Comparison of ENCODE assay signal across 15 mouse cellular contexts in the genomic region with DNA sequence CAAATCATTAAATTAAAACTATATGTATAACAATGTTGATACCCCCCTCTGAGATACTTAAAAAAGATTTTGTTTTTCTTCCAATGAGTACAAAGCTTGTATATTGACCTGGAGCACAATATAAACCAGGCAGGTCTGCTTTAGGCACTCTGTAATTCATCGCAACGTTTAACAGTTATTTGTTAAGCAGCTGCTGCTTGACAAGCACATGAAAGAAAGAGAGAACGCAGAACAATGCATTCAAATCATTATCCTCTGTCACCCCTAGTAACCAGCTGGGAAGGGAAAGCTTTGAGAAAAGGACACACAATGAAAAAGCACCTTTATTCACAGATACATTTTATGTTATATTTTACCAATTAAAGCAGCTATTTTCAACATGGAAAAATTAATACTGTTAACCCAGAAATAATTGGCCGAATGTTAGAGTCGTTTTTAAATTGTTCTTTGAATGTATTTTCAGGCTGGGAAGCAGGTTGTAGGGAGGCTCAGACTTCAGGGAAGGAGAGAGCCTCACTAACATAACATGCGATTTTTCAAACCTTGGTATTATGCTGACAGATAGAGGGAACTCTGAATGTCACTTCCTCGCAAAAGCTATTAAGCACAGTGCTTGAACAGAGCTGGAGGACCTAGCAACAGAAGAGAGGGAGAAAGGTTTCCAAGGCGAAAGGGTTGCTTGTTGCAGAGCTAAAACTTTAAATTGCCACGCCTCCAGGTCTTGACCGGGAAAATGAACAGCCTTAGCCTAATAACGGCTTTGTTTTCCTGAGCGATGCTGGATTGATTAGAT. TPM values are rescaled to one million over a fixed set of nuclear protein-coding genes. Genes with fewer than 3 reads are reported as not detected.
DNase-seq lines count a peak whose midpoint lies in the region; ATAC-seq and TF ChIP-seq lines count a peak whose summit lies in the region.
"Had no signal": no experiment of that assay in that cellular context is flagged by ENCODE, and none has a peak within 500 bp of the region (broad histone marks: within the 10 kb centered on the region; RNA-seq: fewer than 3 reads in every experiment).

No protein-coding gene starts in this region.

- peak overlapping the region; percentile 20; the same call in 1 of the 2 replicates for H3K4me3 ChIP-seq in layer of hippocampus, adult 2 months
- no peak overlapping the region for H3K4me3 ChIP-seq in forebrain, postnatal 0 days (ENCODE audit: low read depth, low read length)
- no peak overlapping the region for H3K4me3 ChIP-seq in midbrain, embryonic 12.5 days
- H3K4me3 ChIP-seq: heart, embryonic 13.5 days had no signal

- 37% methylated on average over 12 of the region's 12 CpGs for WGBS in forebrain, postnatal 0 days
- WGBS in midbrain, embryonic 12.5 days, result 40% methylated on average over 12 of the region's 12 CpGs

- peak; percentile 89 for ATAC-seq in forebrain, postnatal 0 days
- peak; percentile 84 for ATAC-seq in midbrain, embryonic 12.5 days (ENCODE audit: low FRiP score, low read depth)
- ATAC-seq: intestine, postnatal 0 days had no signal

- no peaks in the 10 kb centered on the region for H3K4me1 ChIP-seq in forebrain, postnatal 0 days (ENCODE audit: insufficient read depth)
- 0 out of 2 replicates have a peak, but pooled peaks cover 2% of the 10 kb centered on the region for H3K4me1 ChIP-seq in midbrain, embryonic 12.5 days
- H3K4me1 ChIP-seq: heart, embryonic 13.5 days had no signal

- no peak for TF ChIP-seq CTCF in layer of hippocampus, adult 2 months (conservative IDR thresholded peaks at IDR 0.05)
- no peak for TF ChIP-seq CTCF in forebrain, postnatal 0 days (IDR thresholded peaks at IDR 0.05; ENCODE audit: low read depth)

- no peaks in the 10 kb centered on the region for H3K9me3 ChIP-seq in forebrain, postnatal 0 days (ENCODE audit: low read length)
- no peaks in the 10 kb centered on the region for H3K9me3 ChIP-seq in midbrain, embryonic 12.5 days
- H3K9me3 ChIP-seq: heart, embryonic 13.5 days had no signal

- no peaks in the 10 kb centered on the region for H3K27me3 ChIP-seq in forebrain, postnatal 0 days (ENCODE audit: insufficient read depth, low read length)
- H3K27me3 ChIP-seq in midbrain, embryonic 12.5 days, result peaks cover 32% of the 10 kb centered on the region
- H3K27me3 ChIP-seq: heart, embryonic 13.5 days had no signal

- peak overlapping the region; percentile 67 for H3K27ac ChIP-seq in layer of hippocampus, adult 2 months
- H3K27ac ChIP-seq in forebrain, postnatal 0 days (ENCODE audit: low read depth, low read length), result peak overlapping the region; percentile 57
- 0 out of 2 replicates have a peak overlapping the region, but pooled peaks have one; percentile 20 for H3K27ac ChIP-seq in midbrain, embryonic 12.5 days (replicated peaks)
- H3K27ac ChIP-seq: heart, embryonic 13.5 days; macrophage had no signal

- no peak for DNase-seq in layer of hippocampus, adult 2 months (ENCODE audit: low spot score in 2 of 2)
- no peak for DNase-seq in layer of hippocampus, postnatal 25 days (ENCODE audit: extremely low spot score in 1 of 2, low spot score in 1 of 2)
- DNase-seq in forebrain, postnatal 0 days, result peak; percentile 22
- no peak for DNase-seq in adipocyte (ENCODE audit: low spot score)
- no peak for DNase-seq in cerebellum, postnatal 10 days
- no peak for DNase-seq in cerebellum, postnatal 14 days
- DNase-seq in heart, postnatal 14 days, result no peak
- DNase-seq: liver had no signal

- no peaks in the 10 kb centered on the region for H3K36me3 ChIP-seq in forebrain, postnatal 0 days (ENCODE audit: insufficient read depth)
- H3K36me3 ChIP-seq in midbrain, embryonic 12.5 days, result no peaks in the 10 kb centered on the region
- H3K36me3 ChIP-seq: heart, embryonic 13.5 days had no signal

- peak overlapping the region; percentile 6; the same call in 1 of the 2 replicates for H3K4me2 ChIP-seq in forebrain, postnatal 0 days (ENCODE audit: low read depth)
- H3K4me2 ChIP-seq in midbrain, embryonic 12.5 days (replicated peaks), result peak overlapping the region; percentile 13; the same call in 1 of the 2 replicates
- H3K4me2 ChIP-seq: heart, embryonic 13.5 days had no signal

- H3K9ac ChIP-seq in forebrain, postnatal 0 days, result no peak overlapping the region
- H3K9ac ChIP-seq in midbrain, embryonic 12.5 days (replicated peaks), result no peak overlapping the region
- H3K9ac ChIP-seq: heart, embryonic 13.5 days had no signal

- intact Hi-C loops in heart, postnatal 14 days (cut with DNase I), result no loop called here

RNA-seq across cellular contexts. Expression of gene Rnf138rt1, which starts 38.1 kb away (rescaled TPM):
- total RNA-seq in layer of hippocampus, adult 2 months (2021), result 1 to 10 TPM in 1 of 2 experiments, under 1 TPM in 1; 0.82 to 1.0 TPM
- total RNA-seq in layer of hippocampus, postnatal 25 days (2021), result 1 to 10 TPM in 1 of 2 experiments, under 1 TPM in 1; 0.91 to 1.0 TPM
- 4.2 and 6.9 TPM in 2 replicates for total RNA-seq in forebrain, postnatal 0 days (2014; rRNA removed)
- 4.7 and 6.1 TPM in 2 replicates for polyA plus RNA-seq in forebrain, postnatal 0 days (2015; fragmentation: Nextera tagmentation; extraction: Ambion mirVana)
- polyA plus RNA-seq in midbrain, embryonic 12.5 days (2016; fragmentation: Nextera tagmentation; extraction: Ambion mirVana), result 0.40 and 0.58 TPM in 2 replicates
- not detected for total RNA-seq in heart, postnatal 14 days (2021)
- total RNA-seq: common myeloid progenitor, adult 5-6 weeks; gastrocnemius, adult 18-20 months; MEL had no signal
- polyA plus RNA-seq: heart, embryonic 13.5 days; macrophage had no signal
